Comparison of ENCODE assay signal across 8 mouse cellular contexts in the genomic region with DNA sequence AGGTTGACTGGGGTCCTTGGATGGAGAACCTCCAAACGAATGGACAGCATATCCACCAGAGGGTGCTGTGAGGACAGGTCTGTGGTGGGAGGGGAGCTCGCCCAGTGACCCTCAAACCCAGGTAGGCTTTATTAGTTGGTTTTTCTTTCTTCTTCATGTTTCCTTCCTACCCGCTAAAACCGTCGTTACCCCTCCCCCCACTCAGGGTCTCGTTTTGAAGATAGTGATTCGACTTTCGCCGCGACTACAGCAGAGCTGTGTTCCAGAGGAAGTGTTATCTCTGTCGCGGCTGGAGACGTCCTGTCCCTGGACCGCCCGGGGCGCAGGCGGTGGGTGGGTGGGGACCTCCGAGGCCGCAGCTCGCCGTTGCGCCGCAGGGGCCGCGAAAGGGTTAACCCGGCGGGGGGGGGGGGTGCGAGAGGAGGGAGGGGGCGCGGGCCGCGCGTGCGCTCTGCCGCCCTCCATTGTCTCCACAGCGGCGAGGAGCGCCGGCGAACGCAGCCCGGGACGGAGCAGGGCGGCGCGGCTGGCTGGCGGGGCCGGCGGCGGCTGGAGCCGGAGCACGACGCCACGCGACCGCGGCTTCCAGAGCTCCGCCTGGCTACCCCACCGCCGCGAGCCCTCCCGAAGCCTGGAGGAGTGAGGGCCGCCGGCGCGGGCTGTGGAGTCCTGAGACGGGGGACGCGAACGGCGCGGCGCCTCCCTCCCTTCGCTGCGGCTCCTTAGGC. TPM values are rescaled to one million over a fixed set of nuclear protein-coding genes. Genes with fewer than 3 reads are reported as not detected.
A peak's percentile ranks its signal among the peaks of the same experiment; 100 is the strongest.
DNase-seq lines count a peak whose midpoint lies in the region; ATAC-seq and TF ChIP-seq lines count a peak whose summit lies in the region.

No protein-coding gene starts in this region.

- H3K27me3 ChIP-seq in liver, embryonic 15.5 days: no peaks in the 10 kb centered on the region
- no peaks in the 10 kb centered on the region for H3K27me3 ChIP-seq in stomach, postnatal 0 days (ENCODE audit: control insufficient read depth, insufficient read depth, low read length)

- H3K4me1 ChIP-seq in liver, embryonic 15.5 days (replicated peaks): no peaks in the 10 kb centered on the region
- H3K4me1 ChIP-seq in stomach, postnatal 0 days (replicated peaks; ENCODE audit: control insufficient read depth, insufficient read depth): no peaks in the 10 kb centered on the region

- H3K4me2 ChIP-seq in liver, embryonic 15.5 days: peak overlapping the region; percentile 73
- H3K4me2 ChIP-seq in stomach, postnatal 0 days (replicated peaks; ENCODE audit: low read depth): peak overlapping the region; percentile 61

- peak; percentile 67 for ATAC-seq in liver, embryonic 15.5 days (ENCODE audit: insufficient read depth)
- ATAC-seq in stomach, postnatal 0 days (ENCODE audit: low FRiP score, low TSS enrichment): peak; percentile 82

- TF ChIP-seq CTCF in stomach, postnatal 0 days (IDR thresholded peaks at IDR 0.05; ENCODE audit: low read depth): peak; percentile 47

- H3K4me3 ChIP-seq in liver, embryonic 15.5 days (replicated peaks): peak overlapping the region; percentile 51
- H3K4me3 ChIP-seq in stomach, postnatal 0 days (ENCODE audit: low read depth, low read length): peak overlapping the region; percentile 42

- H3K9me3 ChIP-seq in liver, embryonic 15.5 days (replicated peaks): peaks cover 17% of the 10 kb centered on the region
- peaks cover 6% of the 10 kb centered on the region; the same call in 1 of the 2 replicates for H3K9me3 ChIP-seq in stomach, postnatal 0 days (ENCODE audit: control insufficient read depth, low read length)

- no peak for TF ChIP-seq EP300 in stomach, postnatal 0 days (optimal IDR thresholded peaks at IDR 0.05)

- no peaks in the 10 kb centered on the region for H3K36me3 ChIP-seq in liver, embryonic 15.5 days (replicated peaks)
- no peaks in the 10 kb centered on the region for H3K36me3 ChIP-seq in stomach, postnatal 0 days (ENCODE audit: control insufficient read depth, insufficient read depth, low read length)

- H3K9ac ChIP-seq in liver, embryonic 15.5 days: 0 out of 2 replicates have a peak overlapping the region, but pooled peaks have one; percentile 20
- peak overlapping the region; percentile 53 for H3K9ac ChIP-seq in stomach, postnatal 0 days (ENCODE audit: low read length)

- under 1% methylated on average over 37 of the region's 75 CpGs for WGBS in liver, embryonic 15.5 days (ENCODE audit: insufficient replicate concordance)
- 2% methylated on average over 36 of the region's 75 CpGs for WGBS in stomach, postnatal 0 days

- DNase-seq in adrenal gland, postnatal 10 days: peak; percentile 48
- no peak for DNase-seq in adrenal gland, postnatal 25 days
- DNase-seq in right cerebral cortex, postnatal 14 days: peak; percentile 33
- no peak for DNase-seq in right cerebral cortex, adult 18-20 months
- DNase-seq in heart, postnatal 4 days: peak; percentile 50
- peak; percentile 55 for DNase-seq in stomach, postnatal 0 days (ENCODE audit: low spot score)
- no peak for DNase-seq in layer of hippocampus, adult 8-10 months (ENCODE audit: low spot score in 2 of 2)

- H3K27ac ChIP-seq in liver, embryonic 15.5 days (replicated peaks): no peak overlapping the region
- H3K27ac ChIP-seq in stomach, postnatal 0 days (replicated peaks): no peak overlapping the region

RNA-seq across cellular contexts. Expression of a gene that starts 45.8 kb away (rescaled TPM):
- total RNA-seq in adrenal gland, postnatal 10 days (2021): 1 to 10 TPM in 1 of 2 experiments, not detected in 1; 1.1 TPM
- not detected in 2 replicates for total RNA-seq in adrenal gland, postnatal 25 days (2021)
- total RNA-seq in heart, postnatal 4 days (2021): under 1 TPM; 0.31 to 0.34 TPM
- 0.16 TPM in 1 of 2 replicates, not detected in the other for polyA plus RNA-seq in liver, embryonic 15.5 days (2015; fragmentation: Nextera tagmentation; extraction: Ambion mirVana)
- not detected in 2 replicates for polyA plus RNA-seq in stomach, postnatal 0 days (2015; fragmentation: Nextera tagmentation; extraction: Ambion mirVana)
- not detected for total RNA-seq in layer of hippocampus, adult 8-10 months (2022)

Comparison
In these comparisons a context has a peak if more than half of its experiments do, and no peak if none do; other contexts are left out.
1. DNase-seq: peak in adrenal gland, postnatal 10 days (single experiment), right cerebral cortex, postnatal 14 days (single experiment), heart, postnatal 4 days (single experiment) and stomach, postnatal 0 days (single experiment); none in adrenal gland, postnatal 25 days (single experiment), right cerebral cortex, adult 18-20 months (single experiment) and layer of hippocampus, adult 8-10 months (0 of 2).